Mouse (Mus musculus) embryo, embryonic 11 days (tissue): ENCODE data around the gene Palm2.

ENCODE experiments used
- DNase-seq: peaks from one replicate; pipeline ENCODE4 v3.0.0-alpha.2; 2015

The Palm2 gene

DNA sequence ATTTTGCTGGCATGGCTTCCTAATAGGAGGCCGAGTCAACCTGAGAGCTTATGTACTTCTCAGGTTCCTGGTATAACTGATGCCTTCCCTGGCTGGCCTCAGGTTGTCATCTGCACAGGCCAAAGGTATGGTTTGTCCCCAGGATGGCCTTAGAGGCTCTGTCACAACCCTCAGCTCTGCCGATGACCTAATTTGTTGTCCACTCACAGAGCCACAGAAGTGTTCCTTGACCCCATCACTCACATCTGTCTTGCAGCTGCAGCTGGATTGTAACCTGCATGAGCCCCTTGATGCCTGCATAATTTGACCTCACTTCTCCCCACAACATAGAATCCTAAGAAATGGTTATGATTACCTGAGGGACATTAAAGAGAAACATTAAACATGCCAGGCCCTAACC, 190.8 kb downstream of the Palm2 start:
- DNase-seq = no peak

DNA sequence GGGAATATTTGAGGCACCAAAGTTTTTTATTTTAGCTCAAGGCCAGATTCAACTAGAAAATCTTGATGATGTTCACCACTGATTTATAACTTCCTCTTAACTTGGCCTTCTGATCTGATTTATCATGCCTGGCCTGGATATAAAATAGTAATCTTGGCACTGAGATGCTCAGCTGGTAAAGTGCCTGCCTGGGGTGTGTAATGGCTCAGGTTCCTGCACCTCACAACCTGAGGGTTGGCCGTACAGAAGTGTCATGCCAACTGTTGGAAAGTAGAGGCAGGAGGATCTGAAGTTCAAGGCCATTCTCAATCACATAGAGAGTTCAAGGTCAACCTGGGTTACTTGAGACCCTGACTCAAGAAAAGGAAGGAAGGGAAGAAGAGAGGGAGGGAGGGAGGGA, 191.3 kb downstream of the Palm2 start:
- DNase-seq = no peak

DNA sequence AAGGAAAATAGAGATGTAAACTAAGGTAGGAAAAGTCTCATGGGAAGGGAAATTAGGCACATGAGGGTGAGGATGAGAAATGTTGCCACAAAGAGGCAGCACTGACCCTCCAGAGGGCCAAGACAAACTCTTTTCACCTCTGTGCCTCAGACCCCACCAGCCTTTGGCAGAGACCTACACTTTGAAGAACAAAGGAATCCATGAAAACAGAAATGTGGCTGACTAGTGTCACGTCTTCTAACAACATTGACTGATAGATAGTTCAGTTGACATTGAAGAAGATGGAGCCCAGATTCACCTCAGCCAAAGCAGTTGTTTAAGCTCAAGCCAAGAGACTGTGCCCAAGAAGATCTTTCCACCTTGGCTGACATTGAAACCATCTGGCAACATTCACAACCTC, 191.7 kb downstream of the Palm2 start:
- DNase-seq = no peak

DNA sequence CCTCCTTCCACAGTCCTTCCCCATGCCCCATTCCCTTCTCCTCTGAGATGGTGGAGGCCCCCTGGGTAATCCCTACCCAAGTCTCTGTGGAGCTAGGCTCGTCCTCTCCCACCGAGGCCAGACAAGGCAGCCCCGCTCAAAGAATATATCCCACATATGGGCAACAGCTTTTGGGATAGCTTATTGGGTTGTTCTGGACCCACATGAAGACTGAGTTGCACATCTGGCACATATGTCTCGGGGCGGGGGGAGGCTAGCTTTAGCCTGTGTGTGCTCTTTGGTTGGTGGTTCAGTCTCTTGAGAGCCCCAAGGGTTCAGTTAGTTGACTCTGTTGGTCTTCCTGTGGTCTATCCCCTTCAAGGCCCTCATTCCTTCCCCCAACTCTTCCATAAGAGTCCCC, 192.9 kb downstream of the Palm2 start:
- DNase-seq = no peak

DNA sequence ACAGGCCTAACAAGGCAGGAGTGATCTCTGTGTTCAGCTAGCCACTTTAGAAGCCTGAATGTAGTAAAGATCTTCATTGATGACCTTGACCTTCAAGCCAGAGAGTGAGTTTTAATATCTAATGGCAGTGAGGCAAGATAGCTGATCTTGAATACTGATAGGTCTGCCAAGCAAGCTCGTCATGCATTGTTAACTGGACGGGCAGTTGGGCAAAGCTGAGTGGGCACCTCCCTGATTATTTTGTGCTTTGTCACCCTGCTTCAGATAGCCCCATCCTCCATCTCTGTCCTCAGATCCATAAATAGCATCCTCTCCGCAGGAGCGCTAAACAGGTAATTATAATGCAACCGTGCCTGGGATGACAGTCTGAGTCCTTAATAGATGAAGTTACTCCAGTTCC, 198.3 kb downstream of the Palm2 start:
- DNase-seq = no peak

DNA sequence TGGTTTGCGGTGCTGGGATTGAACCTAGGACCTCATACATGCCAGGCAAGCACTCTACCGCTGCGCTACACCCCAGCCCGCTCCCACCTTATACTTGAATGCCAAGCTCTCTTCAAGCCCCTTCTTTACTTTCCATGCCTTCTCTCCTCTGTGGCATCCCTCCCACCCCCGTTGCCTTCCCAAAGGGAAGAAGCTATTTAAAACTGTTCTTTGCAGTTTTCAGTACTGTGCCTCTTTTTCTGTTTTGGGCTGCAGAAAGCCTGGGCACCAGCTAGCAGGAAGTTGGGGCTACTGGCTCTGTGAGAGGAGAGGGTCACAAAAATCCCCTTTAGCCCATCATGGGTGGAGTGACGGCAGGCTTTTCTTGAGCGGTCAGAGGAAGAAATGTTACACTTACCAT, 199.0 kb downstream of the Palm2 start:
- no peak for DNase-seq

DNA sequence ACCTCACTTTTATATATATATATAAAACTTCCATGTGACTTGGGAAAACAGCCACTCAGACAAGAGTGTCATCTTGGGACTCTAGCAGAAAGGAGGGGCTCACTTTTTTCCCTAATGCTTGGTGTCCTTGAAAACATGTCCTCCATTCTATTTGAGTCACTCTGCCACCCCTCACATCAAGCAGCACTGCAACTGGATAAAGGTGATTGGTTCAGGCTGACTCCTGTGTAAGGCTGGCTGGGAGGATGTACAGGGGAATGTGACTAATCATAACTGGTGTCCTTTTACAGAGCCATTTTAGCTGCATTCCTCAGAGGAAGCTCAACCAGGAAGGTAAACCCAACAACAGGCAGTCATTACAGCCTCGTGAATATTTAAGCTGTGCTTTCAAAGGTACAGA, 200.9 kb downstream of the Palm2 start:
- no peak for DNase-seq

DNA sequence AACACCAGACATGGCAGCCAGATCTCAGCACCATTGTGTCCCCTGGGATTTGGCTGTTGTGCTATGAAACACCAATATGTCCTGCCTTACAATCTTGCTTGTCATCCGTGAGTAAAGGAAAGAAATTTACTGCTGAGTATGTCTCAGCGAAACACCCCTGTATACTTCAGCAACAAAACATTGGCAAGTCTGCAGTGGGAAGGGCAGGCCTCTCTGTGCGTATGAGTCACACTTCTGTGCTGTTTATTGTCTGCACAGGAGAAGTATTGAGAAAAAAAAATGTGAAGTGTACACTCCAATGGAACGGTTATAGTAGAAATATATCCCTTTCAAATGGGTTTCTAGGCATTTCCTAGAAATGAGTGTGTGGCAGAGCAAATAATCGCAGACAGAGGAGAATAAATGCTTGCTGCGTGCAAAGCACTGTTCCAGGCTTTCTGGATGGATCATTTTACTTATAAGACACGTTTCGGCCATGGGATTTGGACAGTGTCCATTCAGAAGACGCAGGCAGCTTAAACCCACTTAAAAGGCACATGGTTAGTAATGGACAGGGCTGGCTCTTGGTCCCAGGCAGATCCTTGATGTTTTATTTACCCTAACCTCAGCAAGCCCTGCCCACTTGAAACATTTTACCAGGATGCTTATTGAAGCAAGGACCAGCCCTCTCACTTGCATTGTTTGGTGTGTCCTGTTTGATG, 202.9 kb downstream of the Palm2 start:
- no peak for DNase-seq

DNA sequence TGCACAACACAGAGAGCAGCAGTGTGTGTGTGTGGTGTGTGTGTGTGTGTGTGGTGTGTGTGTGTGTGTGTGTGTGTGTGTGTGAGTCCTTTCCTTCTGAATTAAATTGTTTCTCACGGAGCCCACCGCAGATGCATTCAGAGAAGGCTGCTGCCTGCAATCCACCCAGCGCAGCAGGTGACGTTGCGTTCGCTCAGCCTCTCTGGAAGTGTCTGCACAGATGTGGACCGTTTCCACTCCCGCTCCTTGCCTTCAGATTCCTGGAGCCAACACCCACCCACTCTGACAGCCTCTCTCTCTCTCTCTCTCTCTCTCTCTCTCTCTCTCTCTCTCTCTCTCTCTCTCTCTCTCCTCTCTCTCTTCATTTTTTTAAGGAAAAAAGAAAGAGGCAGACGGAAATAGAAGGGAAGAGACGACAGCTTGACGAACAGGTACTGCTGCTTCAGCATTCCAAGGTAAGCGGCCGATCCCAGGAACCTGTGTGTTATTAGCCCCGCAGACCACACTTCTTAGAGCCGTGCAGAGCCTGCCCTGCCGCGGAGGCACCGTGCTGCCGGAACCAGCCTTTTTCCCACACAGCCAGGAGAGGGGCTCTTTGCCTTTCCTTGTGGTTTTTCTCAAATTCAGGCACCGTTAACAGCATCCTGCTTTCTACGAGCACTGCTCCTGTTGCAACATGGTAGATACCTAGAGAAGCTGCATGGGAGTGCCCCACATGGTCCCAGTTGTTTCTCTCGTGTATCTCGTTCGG, 203.8 kb downstream of the Palm2 start:
- DNase-seq = peak; percentile 44

DNA sequence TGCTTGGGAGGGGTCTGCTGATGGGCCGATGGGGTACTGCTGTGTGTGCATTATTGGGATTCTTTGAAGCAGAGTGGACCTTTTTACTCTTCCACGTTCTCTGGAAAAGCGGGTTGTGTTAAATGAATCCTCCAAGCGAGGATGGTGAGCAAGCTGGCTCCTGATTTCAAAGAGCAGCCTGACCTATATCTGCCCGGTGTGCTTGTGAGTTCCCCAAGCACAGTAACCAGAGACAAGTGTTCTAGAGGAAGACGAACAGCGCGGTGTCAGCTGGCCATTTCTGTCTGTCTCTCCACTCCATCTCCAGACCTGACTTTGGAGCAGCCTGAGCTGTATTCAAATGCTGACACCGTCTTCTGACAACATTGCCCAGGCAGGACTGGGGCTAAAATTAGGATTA, 204.9 kb downstream of the Palm2 start:
- no peak for DNase-seq

DNA sequence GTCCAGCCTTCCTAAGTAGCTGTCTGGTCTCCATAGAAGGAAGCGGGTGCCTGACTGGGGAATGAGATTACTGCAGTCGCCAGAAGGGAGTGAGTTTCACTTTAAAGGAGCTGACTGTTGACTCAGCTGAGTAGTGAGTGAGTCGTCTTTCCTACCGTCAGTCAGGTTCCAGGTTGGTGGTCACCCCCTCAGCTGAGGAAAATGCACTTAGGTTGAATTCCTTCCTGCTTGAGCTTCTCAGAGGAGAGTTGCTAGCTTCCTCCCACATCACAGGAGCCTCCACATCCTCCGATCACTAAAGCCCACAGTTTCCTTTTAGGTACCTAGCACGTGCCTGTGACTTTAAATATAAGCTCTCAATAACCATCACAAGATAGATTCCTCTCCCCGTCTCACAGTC, 206.2 kb downstream of the Palm2 start:
- no peak for DNase-seq

DNA sequence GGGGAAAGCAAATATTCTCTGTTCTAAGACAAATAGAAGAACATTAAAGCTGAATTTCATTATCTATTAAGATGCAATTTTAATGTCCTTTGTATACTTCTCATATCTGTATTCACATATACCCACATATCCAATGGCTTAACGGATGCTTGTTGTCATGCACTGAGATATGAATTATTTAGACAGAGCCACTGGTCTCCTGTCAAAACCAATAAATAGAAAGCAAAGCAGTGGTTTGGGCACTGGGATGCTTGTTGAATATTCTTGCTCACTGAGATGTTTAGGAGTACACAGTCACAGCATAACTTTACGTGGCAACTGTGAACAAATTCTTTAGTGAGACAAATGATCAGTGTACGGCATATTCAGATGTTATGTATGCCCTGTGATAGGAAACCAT, 206.9 kb downstream of the Palm2 start:
- no peak for DNase-seq

DNA sequence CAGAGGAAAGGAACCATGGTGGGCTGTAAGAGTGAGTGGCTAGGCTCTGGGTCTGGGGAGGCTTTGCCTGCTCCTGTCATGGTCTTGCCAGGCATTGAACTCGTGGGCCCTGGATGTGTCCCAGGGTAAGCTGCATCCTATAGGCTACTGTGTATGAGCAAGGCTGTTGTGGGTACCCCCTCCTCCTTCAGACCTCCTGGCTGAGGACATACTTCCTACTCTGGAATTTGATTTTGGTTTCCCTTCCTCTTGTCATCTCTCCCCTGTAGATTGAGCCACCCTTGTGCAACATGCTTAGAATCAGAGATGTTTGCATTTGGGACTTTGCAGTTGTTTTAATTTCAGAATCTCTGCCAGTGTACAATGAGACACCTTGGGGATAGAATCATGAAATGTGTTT, 216.9 kb downstream of the Palm2 start:
- DNase-seq = no peak

DNA sequence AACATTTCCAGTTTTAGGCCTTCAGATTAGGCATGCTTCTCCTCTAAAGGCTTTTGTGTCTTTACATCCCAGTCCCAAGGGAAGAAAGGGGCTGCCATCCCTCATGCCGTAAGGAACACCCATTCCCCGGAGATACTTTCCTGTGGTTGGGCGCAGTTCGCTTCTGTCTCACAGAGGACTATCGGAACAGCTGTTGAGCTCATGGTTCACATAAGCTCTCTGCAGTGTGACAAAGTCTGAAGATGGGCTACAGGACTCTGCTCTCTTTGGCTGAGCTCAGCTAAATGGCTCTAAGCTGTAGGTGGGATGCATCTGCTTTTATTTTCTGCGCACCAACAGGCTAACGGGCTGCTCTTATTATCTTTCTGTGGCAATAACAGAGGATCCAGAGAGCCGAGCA, 217.5 kb downstream of the Palm2 start:
- DNase-seq = no peak

DNA sequence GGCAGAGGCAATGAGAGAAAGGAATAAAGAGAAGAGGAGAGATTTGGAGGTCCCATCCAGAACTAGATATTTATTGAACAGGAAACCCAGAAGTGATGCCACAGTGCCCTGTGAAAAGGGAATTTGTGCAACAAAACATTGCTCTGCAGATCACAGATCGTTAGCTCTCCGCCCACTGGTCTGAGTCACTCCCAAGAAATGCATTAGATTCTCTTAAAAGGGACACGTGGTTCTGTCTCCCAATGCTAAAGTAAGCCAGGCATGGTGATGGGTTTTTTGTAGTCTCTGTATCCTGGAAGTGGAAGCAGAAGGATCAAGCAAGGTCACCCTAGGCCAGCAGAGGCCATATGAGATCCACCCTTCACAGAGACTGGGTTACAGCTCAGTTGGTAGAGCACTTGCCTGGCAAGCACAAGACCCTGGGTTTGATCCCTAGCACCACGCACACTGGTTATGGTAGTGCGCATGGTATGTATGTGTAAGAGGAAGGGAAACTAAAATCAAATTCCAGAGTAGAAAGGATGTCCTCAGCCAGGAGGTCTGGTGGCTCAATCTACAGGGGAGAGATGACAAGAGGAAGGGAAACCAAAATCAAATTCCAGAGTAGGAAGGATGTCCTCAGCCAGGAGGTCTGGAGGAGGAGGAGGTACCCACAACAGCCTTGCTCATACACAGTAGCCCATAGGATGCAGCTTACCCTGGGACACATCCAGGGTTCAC, 218.3 kb downstream of the Palm2 start:
- DNase-seq = no peak

DNA sequence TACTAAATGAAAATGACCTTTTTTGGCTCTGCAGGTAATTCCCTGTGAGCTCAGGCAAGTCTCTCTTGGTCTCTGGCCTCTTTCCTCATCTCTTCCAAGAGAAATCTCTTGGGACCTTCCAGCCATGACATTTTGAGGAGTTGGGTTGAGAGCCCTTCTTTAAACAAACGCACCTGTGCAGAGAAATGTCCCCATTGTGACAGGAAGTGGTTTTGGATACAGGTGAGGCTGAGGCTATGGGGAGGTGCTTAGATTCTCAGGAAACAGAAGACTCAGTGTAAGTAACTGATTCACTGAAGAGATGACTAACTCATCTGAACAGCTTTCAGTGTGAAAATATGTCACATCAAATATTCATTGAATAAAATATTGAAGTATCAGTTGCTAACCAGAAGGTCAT, 221.9 kb downstream of the Palm2 start:
- no peak for DNase-seq

DNA sequence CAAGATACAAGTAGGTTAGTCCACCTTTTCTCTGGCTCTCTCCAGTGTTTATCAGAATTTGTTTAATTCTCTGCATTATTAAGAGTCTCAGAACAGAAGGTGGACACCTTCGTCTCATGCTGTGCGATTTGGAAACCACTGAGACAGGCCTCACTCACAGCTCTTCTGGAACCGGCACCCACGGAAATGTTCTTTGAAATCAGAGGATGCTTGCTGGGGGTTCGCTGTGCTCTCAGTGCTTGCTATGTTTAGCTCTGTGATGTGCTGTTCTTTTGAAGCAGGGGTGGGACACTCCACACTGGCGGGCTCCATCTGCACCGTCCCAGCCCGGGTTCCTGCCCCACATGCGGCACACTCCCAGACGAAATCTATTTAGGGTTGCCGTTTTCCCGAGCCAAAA, 222.3 kb downstream of the Palm2 start:
- DNase-seq = no peak

DNA sequence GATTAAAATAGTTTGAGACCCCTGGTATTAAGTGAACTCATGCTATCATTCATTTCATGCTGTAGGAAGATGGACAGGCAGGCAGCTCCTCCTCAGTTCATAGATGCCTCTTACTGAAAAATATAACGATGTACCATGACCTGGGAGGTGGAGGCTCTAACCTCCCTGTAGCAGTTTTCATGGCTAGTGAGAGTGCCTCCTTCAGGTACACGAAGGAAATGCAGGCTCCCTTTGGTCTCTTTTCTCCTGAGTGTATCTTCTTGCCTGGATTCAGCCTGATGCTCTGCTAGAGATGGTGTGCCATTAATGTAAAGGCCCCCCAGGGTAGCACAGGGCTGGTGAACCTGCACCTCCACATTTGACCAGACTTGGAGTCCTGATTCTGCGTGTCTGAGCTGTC, 222.8 kb downstream of the Palm2 start:
- DNase-seq = no peak

DNA sequence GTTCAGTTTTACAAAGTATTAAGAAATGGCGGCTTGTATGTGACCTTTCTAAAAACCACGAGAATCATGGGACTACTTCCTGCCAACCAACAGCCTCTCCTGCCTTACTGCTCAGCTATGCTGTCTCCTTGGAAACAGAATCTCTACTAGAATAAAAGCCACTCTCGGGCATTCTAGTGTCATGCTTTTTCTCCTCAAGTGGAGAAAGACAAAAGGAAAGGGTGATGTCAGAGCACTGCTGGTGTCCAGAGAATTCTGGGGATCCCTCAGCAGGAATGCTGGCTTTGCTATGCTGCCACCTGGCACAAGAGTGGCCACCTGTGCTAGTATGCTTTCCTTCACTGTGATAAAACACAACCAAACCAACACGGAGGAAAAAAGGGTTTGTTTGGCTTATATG, 226.4 kb downstream of the Palm2 start:
- peak; percentile 51 for DNase-seq

DNA sequence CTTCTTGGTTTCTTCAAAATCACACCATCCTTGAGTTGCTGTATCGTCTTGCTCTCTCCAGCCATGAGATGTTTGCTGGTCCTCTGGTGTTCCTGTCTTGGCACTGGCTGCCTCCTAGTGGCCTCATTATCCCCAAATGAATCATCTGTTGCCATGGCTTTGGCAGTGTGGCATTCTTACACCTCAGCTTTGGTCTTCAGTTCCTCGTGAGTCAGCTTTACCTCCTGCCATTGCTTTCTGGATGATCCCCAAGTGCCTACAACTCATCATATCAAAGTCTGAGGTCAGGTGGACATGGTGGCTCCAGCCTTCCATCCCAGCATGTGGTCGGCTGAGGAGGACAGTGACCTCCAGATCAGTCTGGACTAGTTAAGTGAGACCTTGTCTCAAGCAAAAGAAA, 232.1 kb downstream of the Palm2 start:
- no peak for DNase-seq

DNA sequence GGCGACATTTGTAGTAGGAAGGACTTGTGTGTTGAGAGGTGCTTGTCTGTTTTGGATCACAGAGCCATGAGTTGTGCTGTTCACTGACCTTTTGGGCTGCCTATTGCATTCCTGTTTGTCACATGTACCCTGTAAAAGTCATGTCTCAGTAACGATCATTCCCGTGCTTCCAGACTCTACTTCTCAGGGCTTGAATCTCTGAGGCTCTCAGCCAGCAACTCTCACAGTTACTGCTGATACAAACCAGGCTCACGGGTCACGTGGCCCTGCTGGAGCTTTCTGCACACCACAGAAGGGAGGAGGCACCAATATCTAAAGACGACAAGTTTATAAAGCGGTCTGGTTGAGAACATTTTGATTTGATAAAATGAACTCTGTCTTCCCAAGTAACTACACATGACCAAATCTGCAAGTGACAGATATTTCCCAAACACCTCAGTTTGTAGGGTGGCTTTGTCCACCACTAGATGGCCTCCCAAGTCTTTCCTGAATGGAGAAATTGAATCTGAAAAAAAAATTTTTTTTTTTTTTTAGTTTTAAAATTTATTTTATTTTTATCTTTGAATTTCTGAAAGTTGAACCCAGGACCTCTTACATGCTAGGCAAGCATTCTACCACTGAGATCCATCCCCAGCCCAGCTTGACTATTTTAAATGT, 236.9 kb downstream of the Palm2 start:
- DNase-seq = peak; percentile 41

DNA sequence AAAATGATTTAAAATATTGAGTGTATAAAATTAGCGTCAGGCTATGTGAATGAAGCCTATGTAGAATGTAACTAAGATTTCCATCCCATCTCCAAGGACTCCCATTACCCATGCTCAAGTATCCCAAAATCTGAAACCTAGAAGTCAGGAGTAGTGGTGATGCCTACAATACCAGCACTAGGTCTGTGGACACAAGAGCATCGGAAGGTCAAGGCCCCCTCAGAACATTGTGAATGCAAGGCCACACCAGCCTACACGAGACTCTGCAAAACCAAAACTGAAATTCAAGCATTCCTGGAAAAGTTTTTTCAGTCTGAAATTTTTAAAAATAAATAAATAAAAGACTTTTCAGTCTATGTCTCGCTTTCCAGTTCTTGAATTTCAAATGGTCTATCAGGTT, 238.5 kb downstream of the Palm2 start:
- no peak for DNase-seq
